Mouse (Mus musculus) CH12.LX (cell line): Measurements from ENCODE around the gene Rem2. TPM values are rescaled to one million over a fixed set of nuclear protein-coding genes. Genes with fewer than 3 reads are reported as not detected.

Experiments used
- DNase-seq: peaks from one replicate; pipeline ENCODE4 v3.0.0-alpha.2; 2013; ENCODE audit errors: extremely low read depth
- H3K27ac ChIP-seq: 2 replicates; pipeline ENCODE4 v1.5.1; 2012; ENCODE audit warnings: low read depth, mild to moderate bottlenecking, control low read depth, moderate library complexity; ENCODE audit not compliant: insufficient read depth
- H3K27me3 ChIP-seq: replicated peaks from 2 replicates; pipeline ENCODE3; 2012; ENCODE audit warnings: inconsistent platforms
- H3K36me3 ChIP-seq, 2 experiments: replicated peaks in 1 of 2; 2 replicates each; pipeline versions ENCODE3 to v1.6.1; 2012; ENCODE audit warnings: inconsistent platforms in 1 of 2, low read length in 1 of 2, mild to moderate bottlenecking in 1 of 2, mixed read lengths in 1 of 2, moderate library complexity in 1 of 2; ENCODE audit not compliant: control insufficient read depth in 1 of 2, insufficient read depth in 1 of 2
- H3K4me1 ChIP-seq, 2 experiments: 2 replicates each; pipeline ENCODE4 v1.6.1; 2012; ENCODE audit warnings: inconsistent platforms in 1 of 2, moderate library complexity in 1 of 2; ENCODE audit not compliant: insufficient read depth in 2 of 2, control insufficient read depth in 1 of 2
- H3K4me2 ChIP-seq: 2 replicates; pipeline ENCODE4 v1.6.1; 2012; ENCODE audit warnings: low read depth, mild to moderate bottlenecking, control low read depth; ENCODE audit not compliant: poor library complexity, insufficient read depth, severe bottlenecking
- H3K4me3 ChIP-seq, 3 experiments: fragments of 150-350 bp in 1 of 3; sonication (generic) in 1 of 3; replicated peaks in 1 of 3; 2 replicates each; pipeline versions ENCODE3 to v1.5.1; 2011 to 2012; ENCODE audit warnings: low read depth in 2 of 3, low read length in 2 of 3, mild to moderate bottlenecking in 2 of 3, moderate library complexity in 2 of 3, control low read depth in 1 of 3, improper control_type of control experiment in 1 of 3, inconsistent platforms in 1 of 3, mixed read lengths in 1 of 3; ENCODE audit not compliant: poor library complexity in 1 of 3
- H3K79me2 ChIP-seq: replicated peaks from 2 replicates; pipeline ENCODE4 v1.6.1; 2012; ENCODE audit warnings: mild to moderate bottlenecking, moderate library complexity; ENCODE audit not compliant: control insufficient read depth, poor library complexity, insufficient read depth, severe bottlenecking; ENCODE audit errors: extremely low read depth
- H3K9ac ChIP-seq: 2 replicates; pipeline ENCODE4 v1.6.1; 2012; ENCODE audit warnings: low read depth, mild to moderate bottlenecking, control low read depth, moderate library complexity; ENCODE audit not compliant: insufficient read depth
- H3K9me3 ChIP-seq: replicated peaks from 2 replicates; pipeline ENCODE3; 2012; ENCODE audit warnings: low read length, inconsistent platforms, mixed read lengths
- CHD1 ChIP-seq: IDR thresholded peaks from 2 replicates; pipeline ENCODE4 v1.6.1; 2012; ENCODE audit warnings: low read depth, low read length, improper control_type of control experiment, inconsistent platforms
- E2F4 ChIP-seq: IDR thresholded peaks from 2 replicates; pipeline ENCODE4 v1.6.1; 2011; ENCODE audit warnings: low read depth, low read length, improper control_type of control experiment; ENCODE audit not compliant: insufficient replicate concordance
- ELF1 ChIP-seq: IDR thresholded peaks from 2 replicates; pipeline ENCODE4 v1.6.1; 2014; ENCODE audit warnings: low read depth, mild to moderate bottlenecking, inconsistent platforms, low read length, improper control_type of control experiment
- ETS1 ChIP-seq: conservative IDR thresholded peaks from 2 replicates; pipeline ENCODE4 v1.6.1; 2012; ENCODE audit warnings: low read depth, mild to moderate bottlenecking, inconsistent platforms, low read length, improper control_type of control experiment, moderate library complexity
- JUN ChIP-seq: IDR thresholded peaks from 2 replicates; pipeline ENCODE4 v1.6.1; 2011; ENCODE audit warnings: low read depth, mild to moderate bottlenecking, low read length, improper control_type of control experiment, moderate library complexity; ENCODE audit not compliant: insufficient read depth
- MAZ ChIP-seq: IDR thresholded peaks from 2 replicates; pipeline ENCODE4 v1.6.1; 2012; ENCODE audit warnings: low read depth, mild to moderate bottlenecking, inconsistent platforms, low read length, improper control_type of control experiment, moderate library complexity
- MEF2A ChIP-seq: IDR thresholded peaks from 2 replicates; pipeline ENCODE4 v1.6.1; 2014; ENCODE audit warnings: low read depth, mild to moderate bottlenecking, inconsistent platforms, low read length, improper control_type of control experiment, borderline replicate concordance
- MXI1 ChIP-seq: IDR thresholded peaks from 2 replicates; pipeline ENCODE4 v1.6.1; 2011; ENCODE audit warnings: mild to moderate bottlenecking, low read depth, low read length, improper control_type of control experiment
- MYC ChIP-seq: IDR thresholded peaks from 2 replicates; pipeline ENCODE4 v1.6.1; 2011; ENCODE audit warnings: low read depth, mild to moderate bottlenecking, improper control_type of control experiment, low read length
- NELFE ChIP-seq: IDR thresholded peaks from 2 replicates; pipeline ENCODE4 v1.6.1; 2011; ENCODE audit warnings: low read depth, low read length, improper control_type of control experiment
- NRF1 ChIP-seq: IDR thresholded peaks from 2 replicates; pipeline ENCODE4 v1.6.1; 2014; ENCODE audit warnings: low read depth, mild to moderate bottlenecking, inconsistent platforms, low read length, improper control_type of control experiment, moderate library complexity
- PAX5 ChIP-seq: IDR thresholded peaks from 2 replicates; pipeline ENCODE4 v1.6.1; 2012; ENCODE audit warnings: low read length, inconsistent platforms, mixed read lengths
- POLR2A ChIP-seq: IDR thresholded peaks from 2 replicates; pipeline ENCODE4 v1.6.1; 2011; ENCODE audit warnings: low read depth, mild to moderate bottlenecking, improper control_type of control experiment, low read length
- POLR2AphosphoS2 ChIP-seq: IDR thresholded peaks from 2 replicates; pipeline ENCODE4 v1.6.1; 2011; ENCODE audit warnings: low read depth, low read length, improper control_type of control experiment
- RAD21 ChIP-seq: IDR thresholded peaks from 2 replicates; pipeline ENCODE4 v1.6.1; 2011; ENCODE audit warnings: low read depth, mild to moderate bottlenecking, low read length, improper control_type of control experiment, moderate library complexity
- RCOR1 ChIP-seq: conservative IDR thresholded peaks from 2 replicates; pipeline ENCODE4 v1.6.1; 2012; ENCODE audit warnings: low read depth, mild to moderate bottlenecking, inconsistent platforms, low read length, improper control_type of control experiment
- SIN3A ChIP-seq: IDR thresholded peaks from 2 replicates; pipeline ENCODE4 v1.6.1; 2012; ENCODE audit warnings: low read length, improper control_type of control experiment, inconsistent platforms
- SMC3 ChIP-seq: IDR thresholded peaks from 2 replicates; pipeline ENCODE4 v1.6.1; 2011; ENCODE audit warnings: low read depth, low read length, improper control_type of control experiment
- TBP ChIP-seq: conservative IDR thresholded peaks from 2 replicates; pipeline ENCODE4 v1.6.1; 2011; ENCODE audit warnings: low read depth, low read length, improper control_type of control experiment
- UBTF ChIP-seq: IDR thresholded peaks from 2 replicates; pipeline ENCODE4 v1.6.1; 2012; ENCODE audit warnings: low read depth, mild to moderate bottlenecking, inconsistent platforms, low read length, improper control_type of control experiment, moderate library complexity
- USF1 ChIP-seq: IDR thresholded peaks from 2 replicates; pipeline ENCODE4 v1.6.1; 2014; ENCODE audit warnings: low read depth, mild to moderate bottlenecking, inconsistent platforms, low read length, improper control_type of control experiment
- ZC3H11A ChIP-seq: IDR thresholded peaks from 2 replicates; pipeline ENCODE4 v1.6.1; 2012; ENCODE audit warnings: low read depth, mild to moderate bottlenecking, inconsistent platforms, low read length, improper control_type of control experiment
- ZKSCAN1 ChIP-seq: IDR thresholded peaks from 2 replicates; pipeline ENCODE4 v1.6.1; 2012; ENCODE audit warnings: low read depth, inconsistent platforms, low read length, improper control_type of control experiment, borderline replicate concordance
- ZNF384 ChIP-seq: IDR thresholded peaks from 2 replicates; pipeline ENCODE4 v1.6.1; 2012; ENCODE audit warnings: low read depth, low read length, improper control_type of control experiment, inconsistent platforms
- dilution Hi-C: fragments of 300-500 bp; cut with MboI; formaldehyde crosslinking; loops from 2 replicates; pipeline ENCODE4 v1.14.3; 2020; ENCODE audit warnings: low sequenced_read_pairs; ENCODE audit not compliant: extremely low pct_unique_long_range_greater_than_20kb, extremely low pct_ligation_motif_present
- in situ Hi-C: fragments of 300-500 bp; cut with MboI; formaldehyde crosslinking; loops from 3 replicates; pipeline ENCODE4 v1.14.3; 2019; ENCODE audit warnings: low sequenced_read_pairs, low pct_ligation_motif_present, low pct_unique_long_range_greater_than_20kb, mixed read lengths
- polyA plus RNA-seq: library from polyadenylated mRNA; unstranded; fragments of >175 nt; gene quantifications from 2 replicates; pipeline ENCODE4 v1.2.1, GENCODE M21; 2012; ENCODE audit warnings: low read depth; ENCODE audit not compliant: insufficient read length
- total RNA-seq, 2 experiments: library from RNA; depleted of rRNA; stranded (reverse); fragments of 300-350 nt in 1 of 2; fragments of >200 nt in 1 of 2; gene quantifications; 2 replicates each; pipeline ENCODE4 v1.2.3; 2012 to 2014

Gene Rem2
- total and polyA plus RNA-seq, 3 experiments: 0.08 TPM; not detected in 2

DNA sequence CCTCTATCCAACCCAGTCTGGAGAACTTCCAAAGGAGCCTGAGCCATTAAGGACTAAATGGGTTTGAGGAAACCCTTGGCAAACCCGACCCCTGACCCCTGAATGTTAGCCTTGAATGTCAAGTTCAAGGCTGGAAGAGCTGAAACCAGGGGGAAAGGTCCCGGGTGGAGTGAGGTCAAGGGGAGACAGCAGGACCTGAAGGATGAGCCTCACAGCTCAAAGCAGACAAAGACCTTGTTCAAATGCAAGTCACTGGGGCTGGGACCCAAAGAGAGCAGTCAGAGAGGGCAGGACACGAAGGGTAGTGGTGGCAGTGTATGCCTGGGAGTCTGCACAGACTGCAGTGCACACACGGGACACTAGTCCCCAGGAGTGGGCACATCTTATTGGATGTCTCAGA lies 34.5 kb upstream of the Rem2 start:
- H3K79me2 ChIP-seq: no peaks in the 10 kb centered on the region
- DNase-seq: no peak
- dilution Hi-C loops (no loop called here), in situ Hi-C loops (no loop called here)
- H3K4me3 ChIP-seq: no peak overlapping the region
- no peak overlapping the region for H3K4me2 ChIP-seq
- TF ChIP-seq ZKSCAN1 (no peak), E2F4 (no peak), SMC3 (no peak), CHD1 (no peak), ELF1 (no peak)
- H3K4me1 ChIP-seq: peaks cover 7 to 26% of the 10 kb centered on the region in 2 experiments
- no peak overlapping the region for H3K27ac ChIP-seq
- H3K36me3 ChIP-seq: no peaks in the 10 kb centered on the region
- H3K9ac ChIP-seq: no peak overlapping the region
- no peaks in the 10 kb centered on the region for H3K27me3 ChIP-seq
- H3K9me3 ChIP-seq: no peaks in the 10 kb centered on the region

DNA sequence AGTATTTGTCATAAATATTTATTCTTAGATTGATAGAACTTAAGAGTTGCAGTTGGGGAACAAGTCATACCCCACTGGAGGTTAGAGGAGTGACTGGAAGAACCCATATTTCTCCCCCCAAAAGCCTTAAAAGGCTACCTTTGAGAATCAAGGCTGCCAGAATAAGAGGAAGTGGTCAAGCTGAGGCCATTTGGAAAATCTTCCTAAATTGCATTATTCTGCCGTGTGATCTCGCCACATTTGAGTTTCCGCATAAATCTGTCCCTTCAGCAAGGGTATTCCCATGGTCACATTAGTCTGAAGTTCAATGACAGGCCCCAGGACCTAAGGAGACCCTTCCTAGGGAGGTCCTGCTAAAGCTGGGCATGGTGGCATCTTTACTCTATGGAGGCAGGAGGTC lies 33.4 kb upstream of the Rem2 start:
- no peak for DNase-seq

DNA sequence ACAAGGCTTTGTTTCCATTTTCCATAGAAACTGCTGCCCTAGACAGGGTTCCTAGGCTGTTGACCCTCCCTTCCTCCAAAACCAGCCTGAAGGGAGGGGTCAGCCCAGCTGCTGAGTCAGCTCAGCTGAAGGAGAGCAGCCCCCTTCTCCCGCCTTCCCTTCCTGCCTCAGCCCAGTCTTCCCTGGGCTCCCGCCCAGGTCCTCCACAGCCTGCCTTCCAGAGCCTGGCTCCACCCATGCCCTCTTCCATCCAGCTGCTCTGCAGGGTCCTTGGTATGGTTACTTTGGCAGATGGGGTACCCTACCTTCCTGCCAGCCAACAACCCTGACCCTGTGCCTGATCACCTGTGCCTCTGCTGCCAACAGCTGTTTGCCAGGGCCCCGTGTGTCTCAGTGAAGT lies 32.7 kb upstream of the Rem2 start:
- TF ChIP-seq RCOR1 (no peak), TBP (no peak), POLR2AphosphoS2 (no peak), RAD21 (no peak), NRF1 (no peak), SIN3A (no peak), POLR2A (no peak), JUN (no peak), MXI1 (no peak), ZC3H11A (no peak), E2F4 (no peak), MYC (no peak), ETS1 (no peak)
- in situ Hi-C loops: no loop called here
- H3K4me3 ChIP-seq: no peak overlapping the region
- H3K27me3 ChIP-seq: no peaks in the 10 kb centered on the region
- no peaks in the 10 kb centered on the region for H3K9me3 ChIP-seq
- dilution Hi-C loops: no loop called here
- no peak overlapping the region for H3K9ac ChIP-seq
- H3K36me3 ChIP-seq: no peaks in the 10 kb centered on the region
- DNase-seq: no peak
- H3K27ac ChIP-seq: no peak overlapping the region
- peaks cover 9 to 30% of the 10 kb centered on the region in 2 experiments for H3K4me1 ChIP-seq
- no peak overlapping the region for H3K4me2 ChIP-seq
- H3K79me2 ChIP-seq: no peaks in the 10 kb centered on the region

More for the DNA sequence above, 33.4 kb upstream of the Rem2 start:
- Histone ChIP-seq H3K27me3 (no peaks in the 10 kb centered on the region), H3K27ac (no peak overlapping the region), H3K9ac (no peak overlapping the region), H3K4me3 (no peak overlapping the region), H3K4me1 (peaks cover 5 to 26% of the 10 kb centered on the region in 2 experiments), H3K79me2 (no peaks in the 10 kb centered on the region), H3K9me3 (no peaks in the 10 kb centered on the region)
- dilution Hi-C loops (no loop called here), in situ Hi-C loops (no loop called here)
- no peak for TF ChIP-seq SIN3A
- TF ChIP-seq PAX5: no peak
- TF ChIP-seq TBP: no peak
- no peak for TF ChIP-seq UBTF
- no peak for TF ChIP-seq ELF1
- TF ChIP-seq E2F4: no peak
- TF ChIP-seq NELFE: no peak
- TF ChIP-seq POLR2AphosphoS2: no peak
- TF ChIP-seq MAZ: no peak
- TF ChIP-seq JUN: no peak
- no peak for TF ChIP-seq ZNF384
- no peak for TF ChIP-seq USF1
- no peak for TF ChIP-seq MEF2A
- TF ChIP-seq, all 38 proteins: peak for 0
- no peaks in the 10 kb centered on the region for H3K36me3 ChIP-seq
- no peak overlapping the region for H3K4me2 ChIP-seq
